Mouse (Mus musculus) 416B (cell line): ENCODE results near the gene Zfp366.
"Not testable (repeated sequence)": the region's sequence is repeated elsewhere in the genome, so short reads cannot be mapped to it uniquely, and the experiment has no call there.

ENCODE experiments used
- DNase-seq: peaks from one replicate; pipeline ENCODE4 v3.0.0; 2011; ENCODE audit warnings: low read depth

Zfp366 gene

DNA sequence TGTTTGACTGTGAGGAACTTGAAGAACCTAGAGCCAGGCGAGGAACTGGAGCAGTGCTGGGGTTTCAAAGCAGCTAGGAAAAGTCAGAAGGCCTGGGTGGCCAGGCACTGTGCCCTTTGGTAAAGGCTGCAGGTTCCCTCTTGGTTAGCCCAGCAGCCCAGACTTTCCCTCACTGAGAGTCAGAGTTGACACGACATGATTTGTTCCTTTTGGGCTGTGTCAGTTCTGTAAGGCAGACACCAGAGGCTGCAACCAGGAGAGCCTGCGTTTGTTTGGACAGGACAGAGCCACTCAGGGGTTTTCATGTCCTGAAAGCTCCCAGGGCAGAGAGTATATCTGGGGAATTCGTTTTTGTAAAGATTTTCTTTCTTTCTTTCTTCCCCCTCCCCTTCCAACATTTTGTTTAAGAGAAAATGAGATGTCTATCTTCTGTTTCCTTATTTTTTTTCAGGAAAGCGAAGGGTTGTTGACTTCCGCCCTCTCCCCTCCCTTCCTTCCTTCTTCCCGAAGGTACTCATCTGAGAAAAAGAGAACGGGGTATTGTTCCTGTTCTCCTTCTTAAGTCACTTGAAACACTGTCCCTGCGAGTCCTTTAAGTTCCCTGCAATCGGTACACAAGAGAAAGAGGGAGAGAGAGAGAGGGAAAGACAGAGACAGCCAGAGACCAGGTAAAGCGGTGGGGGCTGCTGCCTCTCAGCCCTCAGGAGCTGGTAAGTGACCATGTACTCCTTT is at the start of gene Zfp366:
TSS of gene Zfp366 (plus strand) at position 669 of the 732 bp plus-strand sequence.
- DNase-seq, result no peak

DNA sequence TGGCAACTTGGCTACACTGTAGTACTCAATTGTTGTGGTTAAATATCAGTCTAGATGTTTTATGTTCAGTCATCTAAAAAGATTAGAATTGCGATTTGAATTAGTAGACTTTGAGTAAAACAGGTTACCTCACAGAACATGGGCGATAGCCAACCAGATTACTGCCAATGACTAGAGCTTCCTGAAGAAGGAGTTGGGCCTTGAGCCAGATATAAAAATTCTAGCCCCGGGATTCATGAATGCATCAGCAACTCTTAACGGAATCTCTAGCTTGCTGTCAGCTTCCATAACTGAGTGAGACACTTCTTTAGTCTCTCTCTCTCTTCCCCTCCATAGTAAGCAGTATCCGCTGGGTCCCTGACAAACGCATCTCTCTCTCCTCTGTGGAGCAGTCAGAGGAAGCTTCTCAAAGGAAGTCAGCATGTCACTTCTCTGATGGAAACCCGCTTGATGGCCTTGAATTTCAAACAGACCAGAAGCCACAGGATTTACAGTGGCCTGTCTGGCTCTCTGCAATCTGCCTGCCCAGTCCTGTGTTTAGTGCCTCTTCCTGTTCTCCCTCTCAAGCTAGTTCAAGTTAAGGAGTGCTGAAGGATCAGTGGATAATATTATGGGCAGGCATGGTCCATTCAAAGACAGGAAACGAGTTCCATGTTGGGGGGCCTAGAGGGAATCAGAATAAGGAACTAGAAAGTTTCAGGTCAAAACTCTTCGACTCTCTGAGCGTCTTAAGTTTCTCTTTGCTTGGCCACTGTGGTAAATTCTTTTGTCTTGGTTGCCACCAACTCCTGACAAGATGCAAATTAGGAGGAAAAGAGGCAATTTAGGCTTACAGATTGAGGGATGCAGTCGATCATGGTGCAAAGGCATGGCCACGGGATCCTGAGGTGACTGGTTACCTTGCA is 46.0 kb upstream of the Zfp366 start:
- peak; percentile 90 for DNase-seq

DNA sequence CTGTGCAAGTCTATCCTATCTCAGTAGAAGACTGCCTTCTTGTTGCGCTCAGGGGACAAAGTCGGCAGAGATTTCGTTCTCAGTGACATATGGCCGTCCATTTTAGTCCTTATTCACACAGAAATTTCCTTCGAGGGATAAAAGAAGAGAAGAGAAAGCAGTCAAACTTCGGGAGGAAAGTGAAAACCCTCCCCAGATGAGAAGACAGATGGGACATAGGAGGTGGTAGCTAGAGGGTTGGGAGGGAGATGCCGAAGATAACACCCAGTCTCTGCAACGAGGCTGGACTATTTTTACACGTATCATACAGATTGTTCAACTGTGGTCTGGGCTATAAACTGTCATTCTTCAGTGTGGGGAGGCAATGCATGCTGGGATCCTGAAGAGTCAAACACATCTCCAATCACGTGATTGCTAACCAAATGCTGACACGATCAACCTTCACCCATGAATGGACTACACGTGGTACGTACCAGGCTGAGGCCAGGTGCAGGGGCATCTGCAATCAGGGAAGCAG is 38.2 kb upstream of the Zfp366 start:
- DNase-seq, result no peak

DNA sequence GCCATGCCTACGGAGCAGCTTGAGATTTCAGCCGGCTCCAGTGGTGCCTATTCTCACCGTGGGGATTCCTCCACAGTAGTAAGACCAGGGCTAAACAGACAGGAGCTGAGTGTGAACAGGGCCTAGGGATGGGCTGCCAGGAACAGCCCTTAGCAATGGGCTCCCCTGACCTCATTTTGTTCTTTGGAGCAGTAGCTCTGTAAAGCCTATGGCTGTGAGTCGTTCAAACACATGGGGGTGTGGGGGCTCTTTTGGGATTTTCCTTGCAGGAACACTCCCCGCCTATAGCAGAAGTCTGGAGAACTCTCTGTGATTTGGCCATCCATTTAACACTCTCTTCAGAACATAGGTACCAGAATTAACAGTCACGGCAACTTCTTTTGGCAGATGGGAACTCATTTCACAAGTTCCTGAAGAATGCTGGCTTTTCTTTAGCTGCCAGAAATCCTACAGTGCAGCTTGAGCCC is 36.9 kb upstream of the Zfp366 start:
- no peak for DNase-seq

DNA sequence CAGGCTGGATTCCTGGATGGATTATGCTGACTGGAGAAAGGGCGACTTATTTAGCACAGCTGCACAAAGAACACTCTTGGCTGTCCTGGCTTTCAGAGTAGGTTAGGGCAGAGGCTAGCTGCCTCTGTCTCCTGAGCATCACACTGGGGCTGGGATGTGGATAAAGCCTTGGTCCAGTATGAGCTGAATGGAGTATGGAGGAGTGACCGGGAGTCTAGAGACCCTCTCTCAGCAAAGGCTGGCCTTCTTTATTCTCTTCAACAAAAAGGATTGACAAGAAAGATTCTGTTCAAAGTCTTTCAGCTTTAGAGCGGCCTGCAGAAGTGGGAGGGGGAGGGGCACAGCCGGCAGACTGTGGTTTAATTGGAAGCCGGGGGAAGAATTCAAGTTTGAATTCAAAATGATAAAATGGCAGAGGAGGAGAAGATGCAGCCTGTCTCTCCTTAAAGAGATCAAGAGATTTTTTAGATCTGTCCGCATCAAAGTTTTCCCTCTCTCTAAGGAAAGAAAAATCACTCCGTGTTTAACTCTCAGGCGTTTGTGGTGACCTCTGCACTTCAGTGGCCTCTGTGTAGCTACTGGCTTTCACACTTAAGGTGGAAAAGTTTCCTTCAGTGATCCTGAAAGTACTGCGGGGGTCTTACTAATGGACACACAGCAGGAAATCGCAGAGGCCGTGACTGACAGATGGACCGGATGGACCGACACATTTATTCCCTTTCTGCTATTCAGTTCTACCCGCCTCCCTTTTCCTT is 34.9 kb upstream of the Zfp366 start:
- DNase-seq, result no peak

GRCm38 (mm10) chr13:99150626-99151025 is 34.0 kb upstream of the Zfp366 start:
- no peak for DNase-seq

- no peak for DNase-seq
Observed at GRCm38 (mm10) chr13:99151121-99151520, 33.5 kb upstream of the Zfp366 start.

GRCm38 (mm10) chr13:99152305-99152930 is 32.2 kb upstream of the Zfp366 start:
- peak; percentile 92 for DNase-seq

DNA sequence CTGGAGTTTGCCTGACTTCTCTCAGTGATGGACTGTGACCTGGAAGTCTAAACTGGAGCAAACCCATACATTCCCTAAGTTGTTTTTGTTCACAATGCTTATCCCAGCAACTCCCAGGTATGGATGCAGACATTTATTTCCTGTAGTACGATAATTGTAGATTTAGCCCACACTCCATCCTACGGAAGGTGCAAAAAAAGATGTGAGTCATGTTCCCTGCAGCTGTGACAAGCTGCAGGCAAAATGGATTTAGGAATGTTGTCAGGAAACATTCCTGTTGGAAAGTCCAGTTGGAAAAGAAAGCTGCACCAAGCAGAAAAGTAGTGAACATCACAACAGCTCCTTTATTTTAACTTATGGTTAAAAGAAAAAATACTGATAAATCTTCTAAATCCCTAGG is 26.9 kb upstream of the Zfp366 start:
- DNase-seq, result no peak

DNA sequence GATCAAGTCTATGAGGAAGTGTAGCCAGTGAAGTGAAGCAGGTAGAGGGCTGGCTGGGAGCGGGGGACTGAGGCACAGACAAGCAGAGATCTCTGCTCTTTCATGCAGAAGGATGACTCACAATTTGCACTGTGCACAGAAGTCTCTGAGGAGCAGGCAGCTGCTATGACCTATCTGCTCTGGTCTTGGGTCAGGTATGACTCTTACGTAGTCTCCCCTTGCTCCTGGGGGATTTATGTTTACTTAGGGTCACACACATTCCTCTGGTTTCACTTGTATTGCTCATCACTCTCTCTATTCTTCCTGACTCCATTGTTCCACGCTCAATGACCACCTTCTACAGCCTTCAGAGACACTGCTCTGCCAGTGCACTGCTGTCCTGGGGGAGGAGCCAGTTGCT is 25.9 kb upstream of the Zfp366 start:
- no peak for DNase-seq

- DNase-seq, result no peak
Observed at GRCm38 (mm10) chr13:99163071-99163470, 21.6 kb upstream of the Zfp366 start.

DNA sequence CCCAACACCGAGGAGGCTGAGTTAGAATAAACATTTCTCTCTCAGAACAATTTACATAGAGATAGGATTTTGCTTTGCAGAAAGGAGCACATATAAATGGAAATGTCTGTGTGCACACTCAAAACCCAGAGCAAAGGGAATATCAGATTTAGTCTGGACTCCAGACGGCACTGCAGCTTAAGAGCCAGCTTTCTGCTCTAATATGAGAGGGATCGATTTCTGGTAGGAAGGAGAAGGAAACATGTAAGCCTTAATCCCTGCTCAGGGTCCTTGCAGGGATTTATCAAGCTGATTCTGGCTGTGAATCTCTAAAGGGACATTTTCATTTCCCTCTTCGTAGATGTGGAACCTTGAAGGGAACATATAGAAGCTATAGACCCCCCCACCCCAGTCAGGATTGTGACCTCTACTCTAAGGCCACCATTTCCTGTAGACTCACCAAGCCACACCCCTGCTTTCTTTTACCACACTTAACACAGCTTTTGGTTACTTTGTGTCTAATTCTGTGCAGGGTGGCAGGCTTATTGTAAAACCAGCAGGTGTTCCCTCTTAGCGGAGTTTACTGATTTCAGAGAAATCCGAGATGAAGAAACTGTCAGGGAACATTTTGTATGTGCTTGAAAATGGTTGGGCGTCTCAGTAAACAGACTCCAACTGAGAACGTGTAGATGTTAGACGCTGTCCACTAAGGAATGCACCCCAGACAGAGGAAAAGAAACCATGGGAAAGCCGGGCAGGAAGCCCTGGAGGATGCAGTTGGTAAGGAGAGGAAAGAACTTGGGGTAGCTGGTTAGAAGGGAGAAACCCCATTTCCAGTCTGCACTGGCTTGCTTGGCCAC is 20.9 kb upstream of the Zfp366 start:
- peak; percentile 25 for DNase-seq

GRCm38 (mm10) chr13:99164360-99164759 is 20.3 kb upstream of the Zfp366 start:
- DNase-seq, result no peak

DNA sequence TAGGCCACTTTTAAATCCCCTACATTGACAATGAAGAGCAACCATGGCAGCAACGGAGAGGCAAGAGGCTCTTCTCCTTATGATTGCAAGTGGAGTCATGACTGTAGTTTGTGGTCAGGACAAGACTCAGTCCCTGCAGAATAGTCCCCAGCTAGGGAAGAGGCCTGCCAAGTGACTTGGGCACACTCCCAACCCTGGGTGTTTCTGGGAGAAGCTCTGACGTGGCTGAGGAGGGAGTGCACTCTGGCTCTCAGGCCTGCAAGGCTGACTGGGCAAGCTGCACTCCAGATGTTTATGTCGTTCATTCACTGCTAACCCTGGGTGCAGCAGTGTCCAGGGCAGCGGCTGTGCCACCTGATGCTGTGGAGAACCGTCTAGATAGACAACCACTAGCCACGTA is 15.2 kb upstream of the Zfp366 start:
- no peak for DNase-seq

DNA sequence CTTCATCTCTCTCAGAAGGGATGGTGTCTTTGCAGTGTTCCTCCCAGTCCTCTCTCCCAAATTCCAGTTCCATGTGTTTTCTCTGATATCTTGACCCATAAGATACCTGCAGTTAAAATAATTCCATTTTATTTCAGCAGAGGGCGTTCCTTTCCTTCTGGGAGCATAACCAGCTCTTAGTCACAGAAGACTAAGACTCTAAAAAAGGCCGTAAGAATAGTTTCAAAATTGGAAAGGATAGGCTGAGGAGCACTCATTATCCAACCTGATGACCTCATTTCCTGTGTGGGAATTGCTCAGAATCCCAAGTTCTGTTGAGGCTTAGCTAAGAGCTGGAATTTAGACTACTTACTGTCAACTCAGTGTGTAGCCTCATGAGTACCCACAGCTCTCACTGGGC is 14.3 kb upstream of the Zfp366 start:
- peak; percentile 68 for DNase-seq

GRCm38 (mm10) chr13:99173849-99174248 is 10.8 kb upstream of the Zfp366 start:
- no peak for DNase-seq

DNA sequence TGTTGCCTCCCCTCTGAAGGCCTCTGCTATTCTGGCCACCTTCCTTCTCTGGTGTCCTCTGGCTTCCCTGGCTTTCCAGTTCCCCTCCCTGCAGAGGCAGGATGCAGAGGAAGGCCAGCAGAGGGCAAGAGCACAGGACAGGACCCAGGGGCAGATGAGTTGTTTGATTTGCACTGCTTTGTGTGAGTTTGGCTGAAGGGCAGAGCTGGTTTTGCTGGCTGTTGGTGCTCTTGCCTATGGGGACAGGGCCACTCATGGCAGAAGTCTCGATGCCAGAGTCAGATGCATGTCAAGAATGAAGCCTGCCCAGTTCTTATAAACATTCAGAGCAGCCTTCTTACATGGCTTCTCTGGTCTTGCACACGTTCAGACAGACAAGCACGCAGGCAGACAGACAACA is 1.8 kb upstream of the Zfp366 start:
- DNase-seq, result not testable (repeated sequence)

GRCm38 (mm10) chr13:99183257-99183895 is 1.2 kb upstream of the Zfp366 start:
- DNase-seq, result peak; percentile 81

DNA sequence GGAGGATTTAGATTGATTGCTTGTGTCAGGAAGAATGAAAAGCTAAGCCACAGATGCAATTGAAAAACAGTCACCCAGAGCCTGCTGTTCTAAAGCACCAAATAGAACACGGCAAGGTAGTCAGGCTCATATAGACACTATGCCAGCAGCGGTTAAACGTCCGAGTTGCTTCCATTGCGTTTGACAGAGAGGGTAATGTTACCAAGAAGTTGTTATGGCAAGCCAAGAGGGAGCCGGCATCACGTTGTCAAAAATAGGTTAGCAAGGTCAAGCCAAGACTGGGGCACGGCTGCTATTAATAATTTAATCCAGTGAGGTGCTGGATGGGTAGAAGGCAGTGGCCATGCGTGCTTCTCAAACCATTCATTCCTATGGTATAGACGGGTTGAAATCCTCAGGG is 950 bp downstream of the Zfp366 start:
- DNase-seq, result no peak

- no peak for DNase-seq
Observed at GRCm38 (mm10) chr13:99186138-99186853, 1.7 kb downstream of the Zfp366 start.
